Mouse (Mus musculus): Measurements from ENCODE around the gene Apmap.

Apmap gene

DNA sequence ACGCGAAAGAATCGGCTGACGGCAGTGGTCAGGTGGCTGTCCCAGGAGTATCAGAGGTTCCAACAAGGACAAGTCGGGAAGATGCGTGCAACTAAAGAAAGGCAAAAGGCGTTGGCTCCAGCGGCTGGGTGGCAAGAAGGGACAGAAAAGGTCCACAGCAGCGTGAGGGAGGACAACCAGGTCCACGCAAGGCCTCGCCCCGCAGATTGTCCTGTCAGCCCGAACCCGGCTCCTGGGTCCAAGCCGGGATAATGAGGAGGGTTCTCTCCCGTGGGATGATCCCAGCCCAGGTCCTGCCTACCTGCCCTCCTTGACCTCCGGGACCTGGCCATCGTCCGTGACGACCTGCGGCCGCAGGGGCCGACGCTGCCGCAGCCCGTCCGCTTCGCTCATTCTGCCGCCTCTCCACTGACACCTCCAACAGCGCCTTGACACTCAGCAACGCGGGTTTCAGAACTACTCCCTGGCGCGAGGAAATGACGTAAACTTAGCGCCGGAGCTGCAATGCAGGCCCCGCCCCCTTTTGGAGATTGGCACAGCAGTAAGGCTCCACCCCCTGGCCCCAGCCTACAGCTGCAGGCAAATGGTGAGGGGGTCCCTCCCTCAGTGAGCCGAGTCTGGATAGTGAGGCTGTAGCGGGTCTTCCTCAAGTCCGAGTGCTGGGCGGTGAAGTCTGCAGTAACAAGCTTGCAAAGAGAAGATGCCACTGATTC lies at the start of gene Apmap:
Gene Apmap (minus strand): TSS at position 481 of the 713 bp plus-strand sequence.
- peak; percentile 98 for DNase-seq (ENCODE audit: low read depth, low spot score)

DNA sequence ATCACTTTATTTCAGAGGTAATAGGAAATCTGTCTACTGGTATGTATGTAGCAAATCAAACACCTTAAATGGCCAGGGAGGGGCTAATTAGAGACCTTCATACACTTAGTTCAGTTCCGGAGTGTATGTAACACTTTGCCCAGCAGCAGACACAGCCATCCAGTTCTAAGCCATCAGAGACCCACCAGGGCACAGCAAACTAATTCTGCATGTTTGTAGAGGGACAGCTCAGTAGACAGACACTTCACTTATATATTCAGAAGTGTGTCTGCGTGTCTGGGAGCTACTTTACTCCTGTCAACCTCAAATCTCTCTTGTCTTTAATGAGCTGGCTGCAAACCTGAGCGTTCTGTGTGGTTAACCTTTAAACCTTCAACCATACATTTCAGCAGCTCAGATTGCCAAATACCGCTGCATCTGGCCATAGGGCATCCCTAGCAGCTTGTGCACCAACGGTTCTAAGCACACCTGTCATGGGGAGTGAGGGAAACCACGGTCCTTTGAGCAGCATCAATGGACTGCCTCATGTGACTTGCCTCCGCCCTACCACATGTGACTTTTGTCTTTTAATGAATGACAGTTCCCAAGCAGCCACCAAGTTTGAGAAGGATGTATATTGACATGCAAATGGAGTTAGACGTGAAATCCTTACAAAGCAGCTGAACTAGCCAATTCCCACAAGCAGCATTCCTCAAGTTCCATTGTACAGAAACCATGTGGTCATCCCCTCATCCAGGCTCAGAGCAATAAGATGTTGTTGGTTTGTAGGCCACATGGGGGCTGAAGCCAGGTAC lies 48.8 kb upstream of the Apmap start:
- DNase-seq (ENCODE audit: low read depth, low spot score), result no peak

- DNase-seq (ENCODE audit: low read depth, low spot score), result no peak
These were observed 47.7 kb upstream of the Apmap start for GRCm38 (mm10) chr2:150656112-150656511.

DNA sequence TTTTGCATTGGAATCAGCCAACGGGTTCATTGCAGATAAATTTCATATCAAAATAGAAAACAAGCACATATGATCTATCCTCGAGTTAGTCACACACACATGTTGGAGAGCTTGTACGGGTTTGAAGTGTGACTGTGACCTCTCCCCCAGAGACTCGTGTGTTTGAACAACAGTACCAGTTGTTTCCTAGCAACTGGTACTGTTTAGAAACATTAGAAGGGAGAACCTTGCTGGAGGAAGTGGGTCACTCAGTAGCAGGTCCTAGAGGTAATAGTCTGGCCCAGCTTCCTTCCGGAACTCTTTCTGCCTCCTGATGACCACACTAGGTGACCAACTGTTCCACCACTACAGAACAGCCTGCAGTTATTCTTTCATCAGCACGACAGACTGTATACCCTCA lies 46.9 kb upstream of the Apmap start:
- DNase-seq (ENCODE audit: low read depth, low spot score), result no peak

- DNase-seq (ENCODE audit: low read depth, low spot score), result no peak
These were observed 46.4 kb upstream of the Apmap start for GRCm38 (mm10) chr2:150654814-150655213.

- DNase-seq (ENCODE audit: low read depth, low spot score), result no peak
These were observed 43.0 kb upstream of the Apmap start for GRCm38 (mm10) chr2:150651366-150651765.

GRCm38 (mm10) chr2:150650511-150651074 lies 42.2 kb upstream of the Apmap start:
- DNase-seq (ENCODE audit: low read depth, low spot score), result no peak

DNA sequence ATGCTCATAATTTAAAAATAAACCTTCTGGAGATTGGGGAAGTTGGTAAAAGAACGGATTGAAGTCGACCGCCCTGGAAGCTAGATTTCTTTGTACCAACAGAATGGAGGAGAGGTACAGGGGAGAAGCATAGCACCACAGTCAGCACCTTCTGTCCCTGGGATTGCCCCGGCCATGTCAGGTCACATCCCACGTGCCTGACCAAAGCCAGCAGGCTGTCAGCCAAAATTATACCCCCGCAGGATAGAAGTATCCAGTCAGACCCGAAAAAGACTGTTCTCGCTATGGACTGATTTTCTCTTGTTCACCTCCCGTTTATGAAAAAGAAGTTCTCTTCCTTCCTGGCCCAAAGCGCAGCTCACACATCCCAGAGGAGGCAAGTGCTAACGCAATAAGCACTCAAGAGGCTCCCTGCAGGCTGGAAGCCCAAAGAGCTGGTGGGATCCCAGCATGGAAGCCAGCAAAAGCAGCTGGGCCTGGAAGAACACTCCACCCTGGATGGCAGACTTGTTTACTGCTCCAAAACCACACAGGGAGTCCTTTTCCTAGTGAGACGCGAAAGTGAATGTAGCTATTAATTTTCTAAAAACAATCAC lies 40.0 kb upstream of the Apmap start:
- DNase-seq (ENCODE audit: low read depth, low spot score), result no peak

DNA sequence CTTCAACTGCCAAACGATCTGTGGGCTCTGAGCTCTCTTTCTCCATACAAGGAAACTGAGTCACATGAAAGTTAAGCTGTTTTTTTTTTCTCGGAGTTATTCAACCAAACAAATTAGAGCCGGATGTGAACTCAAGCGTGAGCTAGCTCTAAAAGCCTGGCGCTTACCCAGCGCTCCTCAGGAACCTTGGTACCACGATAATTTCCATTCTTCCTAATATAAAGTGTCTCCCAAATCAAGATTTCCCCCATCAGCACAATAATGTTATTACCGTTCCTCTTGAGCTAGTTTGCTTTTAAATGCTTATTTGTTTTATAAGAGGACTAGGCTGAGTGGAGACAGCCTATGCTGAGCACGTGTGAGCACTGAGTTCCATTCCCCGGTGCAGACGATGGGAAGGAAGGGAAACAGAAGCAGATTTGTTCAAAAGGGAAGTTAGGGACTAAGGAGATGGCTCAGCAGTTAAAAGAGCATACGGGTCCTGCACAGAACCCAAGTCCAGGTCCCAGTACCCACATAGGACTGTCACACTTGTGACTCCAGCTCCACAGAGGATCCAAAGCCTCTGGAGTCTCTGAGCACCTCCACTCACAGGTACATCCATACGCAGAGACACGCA lies 39.4 kb upstream of the Apmap start:
- no peak for DNase-seq (ENCODE audit: low read depth, low spot score)

- no peak for DNase-seq (ENCODE audit: low read depth, low spot score)
These were observed 38.2 kb upstream of the Apmap start for GRCm38 (mm10) chr2:150646411-150647121.

- DNase-seq (ENCODE audit: low read depth, low spot score), result no peak
These were observed 36.9 kb upstream of the Apmap start for GRCm38 (mm10) chr2:150645225-150645624.

DNA sequence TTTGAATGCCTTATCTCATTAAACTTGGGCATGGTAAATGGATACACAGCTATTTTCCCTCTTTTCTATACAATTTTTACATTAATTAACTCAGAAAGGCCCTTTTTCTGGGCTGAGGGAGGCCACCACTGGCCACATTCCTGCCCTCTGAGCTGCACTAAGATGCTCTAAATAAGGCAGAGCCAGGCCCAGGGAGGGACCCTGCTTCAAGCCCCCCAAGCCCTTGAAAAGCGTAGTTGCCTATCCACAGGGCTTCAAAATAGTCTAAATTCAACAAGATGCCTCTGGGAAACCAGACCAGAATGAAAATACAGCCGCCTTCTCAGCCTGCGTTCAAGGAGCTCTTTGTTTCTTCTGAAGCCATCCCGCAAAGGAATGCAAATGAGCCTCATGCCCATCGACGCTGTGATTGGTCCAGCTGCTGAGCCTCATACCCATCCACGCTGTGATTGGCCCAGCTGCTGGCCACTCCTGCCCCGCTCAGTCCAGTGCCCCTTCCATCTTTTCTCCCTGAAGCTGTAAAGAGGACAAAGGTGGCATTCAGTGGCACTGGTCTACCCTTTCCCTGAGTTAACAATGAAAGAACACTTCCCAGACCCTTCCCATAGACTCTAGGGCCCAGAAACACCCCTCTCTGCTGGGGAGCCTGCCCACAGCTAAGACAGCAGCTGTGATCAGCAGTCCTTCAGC lies 35.5 kb upstream of the Apmap start:
- DNase-seq (ENCODE audit: low read depth, low spot score), result no peak

- no peak for DNase-seq (ENCODE audit: low read depth, low spot score)
These were observed 34.8 kb upstream of the Apmap start for GRCm38 (mm10) chr2:150643166-150643565.

DNA sequence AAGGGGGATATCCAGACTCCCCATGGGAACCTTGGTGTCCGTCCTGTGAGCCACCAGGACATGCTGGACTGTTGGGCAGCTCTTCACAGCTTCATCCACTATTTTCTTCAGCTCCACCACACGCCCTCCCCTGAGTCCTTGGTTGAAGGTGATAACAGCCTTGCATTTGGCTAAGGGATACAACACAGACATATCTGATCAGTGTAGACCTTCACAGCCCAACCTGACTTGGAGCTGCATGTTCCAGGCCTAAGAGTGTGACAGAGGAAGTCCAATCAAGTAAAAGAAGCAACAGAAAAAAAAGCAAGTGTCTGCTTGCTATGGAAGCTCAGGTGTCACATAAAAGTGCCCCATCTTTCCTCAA lies 30.0 kb upstream of the Apmap start:
- no peak for DNase-seq (ENCODE audit: low read depth, low spot score)

DNA sequence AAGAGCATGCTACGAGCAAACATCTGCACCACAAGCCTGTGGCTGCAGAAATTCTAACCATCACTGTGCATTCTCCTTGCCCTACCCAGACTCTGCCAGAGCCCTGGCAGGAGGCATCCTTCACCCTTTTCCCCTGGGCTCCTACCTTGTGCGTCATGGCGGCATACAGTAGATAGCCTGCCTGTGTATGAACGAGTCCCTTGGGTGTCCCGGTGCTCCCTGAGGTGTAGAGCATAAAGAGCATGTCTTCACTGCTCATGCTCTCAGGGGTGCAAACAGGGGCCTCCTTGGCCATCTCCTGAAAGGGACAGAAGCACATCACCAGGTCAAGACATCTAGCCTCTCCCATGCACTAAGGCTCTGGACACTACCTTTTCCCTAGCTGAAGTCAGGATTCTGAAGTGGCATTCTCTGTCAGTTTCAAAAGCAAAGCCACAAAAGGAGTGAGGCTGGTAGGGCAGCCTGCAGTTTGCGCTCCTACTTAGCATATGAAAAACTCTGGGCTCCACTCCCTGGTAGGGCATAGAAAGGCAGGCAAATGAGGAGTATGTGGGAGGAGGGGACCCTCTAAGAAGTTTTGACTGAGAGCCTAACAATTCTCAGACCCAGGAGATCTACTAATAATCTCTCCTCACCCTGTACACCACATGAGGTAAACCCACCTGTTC lies 29.5 kb upstream of the Apmap start:
- DNase-seq (ENCODE audit: low read depth, low spot score), result no peak

- no peak for DNase-seq (ENCODE audit: low read depth, low spot score)
These were observed 27.6 kb upstream of the Apmap start for GRCm38 (mm10) chr2:150635877-150636446.

DNA sequence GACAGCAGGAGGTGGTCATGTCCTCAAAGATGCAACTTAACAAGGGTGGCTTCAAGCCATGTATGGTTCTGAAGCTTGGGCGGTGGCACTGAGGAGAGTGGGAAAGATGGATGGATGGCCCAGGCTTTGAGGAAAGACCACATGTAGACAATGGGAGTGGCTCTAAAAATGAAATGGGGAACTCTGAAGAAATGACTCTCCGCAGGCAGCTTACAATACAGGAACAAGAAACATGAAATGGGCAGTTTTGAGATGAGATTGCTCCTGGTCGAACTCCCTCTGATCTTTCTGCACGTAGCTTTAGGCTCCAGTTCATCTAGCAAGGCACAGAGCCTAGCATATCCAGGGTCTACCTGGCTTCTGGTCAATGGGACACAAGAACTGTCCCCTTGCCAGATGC lies 20.9 kb upstream of the Apmap start:
- no peak for DNase-seq (ENCODE audit: low read depth, low spot score)

DNA sequence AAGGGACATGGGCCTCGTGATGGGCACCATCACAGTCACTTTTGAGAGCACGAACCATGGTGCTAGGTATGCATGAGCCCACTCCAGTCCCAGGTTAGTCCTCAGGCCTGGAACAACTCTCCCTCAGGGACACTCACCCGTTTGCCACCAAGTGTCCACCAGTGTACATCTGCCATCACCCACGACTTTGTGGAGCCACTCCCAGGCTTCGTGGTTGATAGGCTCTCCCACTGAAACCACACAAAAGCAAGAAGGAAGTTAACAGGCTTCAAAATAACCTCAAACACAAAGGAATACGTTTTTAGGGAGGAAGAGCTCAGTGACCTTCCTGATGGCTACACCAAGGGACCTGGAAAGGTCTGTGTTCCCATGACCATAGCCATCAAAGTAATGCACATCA lies 18.8 kb upstream of the Apmap start:
- no peak for DNase-seq (ENCODE audit: low read depth, low spot score)

DNA sequence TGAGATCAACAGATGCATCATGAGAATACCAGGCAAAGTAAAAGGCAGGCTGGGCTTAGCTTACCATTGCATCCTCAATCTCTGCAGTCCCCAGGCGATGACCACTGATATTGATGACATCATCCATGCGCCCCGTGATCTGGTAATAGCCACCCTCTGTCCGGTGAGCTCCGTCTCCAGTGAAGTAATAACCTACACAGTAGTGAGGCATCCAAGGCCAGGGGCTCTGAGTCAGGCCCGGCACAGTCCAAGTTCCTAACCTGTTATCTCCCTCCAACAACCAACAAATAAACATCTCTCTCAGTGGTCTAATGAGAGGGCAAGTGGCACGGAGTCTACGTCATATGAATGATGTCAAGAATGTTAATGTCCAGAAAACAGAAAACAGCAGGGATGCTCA lies 16.6 kb upstream of the Apmap start:
- no peak for DNase-seq (ENCODE audit: low read depth, low spot score)

DNA sequence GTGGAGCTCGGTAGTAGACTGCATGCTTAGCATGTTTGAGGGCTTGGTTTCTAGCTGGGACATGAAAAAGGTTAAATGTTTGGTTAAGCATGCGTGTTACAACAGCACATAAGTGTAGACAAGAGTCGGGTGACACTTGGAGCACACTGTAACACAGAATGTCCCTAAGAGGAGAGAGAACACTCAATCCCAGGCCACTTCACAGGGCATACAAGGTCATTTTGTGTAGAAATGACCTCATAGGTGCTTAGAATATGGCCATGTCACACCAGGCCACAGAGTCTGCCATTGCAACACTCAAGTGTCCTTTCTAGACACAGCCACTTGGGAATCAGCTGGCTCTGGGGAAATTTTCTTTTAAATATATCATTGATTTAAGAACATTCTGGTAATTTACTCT lies 15.6 kb upstream of the Apmap start:
- no peak for DNase-seq (ENCODE audit: low read depth, low spot score)
